Mouse (Mus musculus) lung, postnatal 0 days (tissue): ENCODE measurements around the gene Sox6. TPM values are rescaled to one million over a fixed set of nuclear protein-coding genes. Genes with fewer than 3 reads are reported as not detected.
A peak's percentile ranks its signal among the peaks of the same experiment; 100 is the strongest.

ENCODE experiments used
- ATAC-seq: fragments of 200-750 bp; cut with Nextera tagmentation; 2 replicates; pipeline ENCODE4 v1.8.0; 2017; ENCODE audit warnings: moderate library complexity
- DNase-seq: peaks from one replicate; pipeline ENCODE4 v3.0.0-alpha.2; 2016; ENCODE audit warnings: low spot score
- H3K27ac ChIP-seq: fragments of 300-500 bp; sonication (generic); 2 replicates; pipeline ENCODE4 v1.5.1; 2014; ENCODE audit warnings: antibody characterized with exemption, mild to moderate bottlenecking, low read length, mixed read lengths
- H3K27me3 ChIP-seq: fragments of 300-500 bp; sonication (generic); replicated peaks from 2 replicates; pipeline ENCODE4 v1.6.1; 2014; ENCODE audit warnings: low read length, mixed read lengths; ENCODE audit not compliant: insufficient read depth
- H3K36me3 ChIP-seq: fragments of 300-500 bp; sonication (generic); 2 replicates; pipeline ENCODE4 v1.6.1; 2014; ENCODE audit warnings: low read length, mixed read lengths; ENCODE audit not compliant: insufficient read depth
- H3K4me1 ChIP-seq: fragments of 300-500 bp; sonication (generic); 2 replicates; pipeline ENCODE4 v1.6.1; 2014; ENCODE audit warnings: antibody characterized with exemption, low read depth, low read length, mixed read lengths; ENCODE audit not compliant: insufficient read depth
- H3K4me2 ChIP-seq: fragments of 300-500 bp; sonication (generic); replicated peaks from 2 replicates; pipeline ENCODE4 v1.6.1; 2014; ENCODE audit warnings: low read depth, mild to moderate bottlenecking, low read length, moderate library complexity, mixed read lengths
- H3K4me3 ChIP-seq: fragments of 300-500 bp; sonication (generic); 2 replicates; pipeline ENCODE4 v1.5.1; 2014; ENCODE audit warnings: low read depth, low read length
- H3K9ac ChIP-seq: fragments of 300-500 bp; sonication (generic); replicated peaks from 2 replicates; pipeline ENCODE4 v1.6.1; 2014; ENCODE audit warnings: low read depth, mild to moderate bottlenecking
- H3K9me3 ChIP-seq: fragments of 300-500 bp; sonication (generic); 2 replicates; pipeline ENCODE4 v1.6.1; 2016; ENCODE audit warnings: low read length, mixed read lengths
- CTCF ChIP-seq: IDR thresholded peaks from 2 replicates; pipeline ENCODE4 v1.5.1; 2016; ENCODE audit warnings: antibody characterized with exemption, mild to moderate bottlenecking
- EP300 ChIP-seq: IDR thresholded peaks from 2 replicates; pipeline ENCODE4 v1.6.1; 2016; ENCODE audit warnings: antibody characterized with exemption, mild to moderate bottlenecking, control low read depth
- WGBS: fragments of 180-500 bp; shearing (Covaris S2); extraction: QIAGEN DNeasy Blood & Tissue Kit; methylation state at CpG from one replicate; pipeline ENCODE4 v1.1.7; 2014; 5-methylcytosine and 5-hydroxymethylcytosine counted together
- polyA plus RNA-seq: library from polyadenylated mRNA; unstranded; fragments of >200 nt; fragmentation: Nextera tagmentation; extraction: Ambion mirVana; gene quantifications from 2 replicates; pipeline ENCODE4 v1.2.1, GENCODE M21; 2015

Sox6 gene
- polyA plus RNA-seq, 1 experiment from 2014 or later = 6.8 TPM

GRCm38 (mm10) chr7:116032596-116033307, 5.8 kb downstream of the Sox6 start:
- peaks cover 18% of the 10 kb centered on the region for H3K27me3 ChIP-seq
- 0% methylated on average over 11 of the region's 11 CpGs for WGBS
- H3K4me3 ChIP-seq = peak overlapping the region; percentile 52
- no peak for TF ChIP-seq EP300
- TF ChIP-seq CTCF = peak; percentile 87
- peak overlapping the region; percentile 94 for H3K4me2 ChIP-seq
- H3K9me3 ChIP-seq = no peaks in the 10 kb centered on the region
- peak overlapping the region; percentile 42 for H3K9ac ChIP-seq
- peak; percentile 91 for DNase-seq
- no peak for ATAC-seq
- H3K4me1 ChIP-seq = peaks cover 11% of the 10 kb centered on the region; the same call in 1 of the 2 replicates
- no peaks in the 10 kb centered on the region for H3K36me3 ChIP-seq
- peak overlapping the region; percentile 60; the same call in 1 of the 2 replicates for H3K27ac ChIP-seq

- Histone ChIP-seq H3K4me3 (peak overlapping the region; percentile 52), H3K27me3 (peaks cover 12% of the 10 kb centered on the region), H3K9me3 (no peaks in the 10 kb centered on the region), H3K27ac (peak overlapping the region; percentile 60), H3K4me1 (peaks cover 11% of the 10 kb centered on the region; the same call in 1 of the 2 replicates), H3K36me3 (no peaks in the 10 kb centered on the region), H3K9ac (peak overlapping the region; percentile 42), H3K4me2 (peak overlapping the region; percentile 94)
- TF ChIP-seq CTCF (no peak), EP300 (no peak)
- ATAC-seq (peak; percentile 71), DNase-seq (peak; percentile 73)
- 1% methylated on average over 65 of the region's 65 CpGs for WGBS
Observed at GRCm38 (mm10) chr7:116031718-116032595, 6.6 kb downstream of the Sox6 start.

GRCm38 (mm10) chr7:116031388-116031717, 7.2 kb downstream of the Sox6 start:
- H3K4me3 ChIP-seq = peak overlapping the region; percentile 52
- DNase-seq (no peak), ATAC-seq (peak; percentile 12; the same call in 1 of the 2 replicates)
- peaks cover 10% of the 10 kb centered on the region for H3K27me3 ChIP-seq
- H3K4me1 ChIP-seq = peaks cover 11% of the 10 kb centered on the region; the same call in 1 of the 2 replicates
- TF ChIP-seq EP300 (no peak), CTCF (no peak)
- H3K27ac ChIP-seq = peak overlapping the region; percentile 60
- H3K9ac ChIP-seq = peak overlapping the region; percentile 42
- no peaks in the 10 kb centered on the region for H3K36me3 ChIP-seq
- 2% methylated on average over 14 of the region's 14 CpGs for WGBS
- H3K4me2 ChIP-seq = peak overlapping the region; percentile 94
- H3K9me3 ChIP-seq = no peaks in the 10 kb centered on the region

- H3K9ac ChIP-seq = peak overlapping the region; percentile 42; the same call in 1 of the 2 replicates
- H3K4me1 ChIP-seq = peaks cover 11% of the 10 kb centered on the region; the same call in 1 of the 2 replicates
- H3K9me3 ChIP-seq = no peaks in the 10 kb centered on the region
- H3K27me3 ChIP-seq = peaks cover 9% of the 10 kb centered on the region
- peak overlapping the region; percentile 52 for H3K4me3 ChIP-seq
- H3K36me3 ChIP-seq = no peaks in the 10 kb centered on the region
- peak; percentile 31 for DNase-seq
- TF ChIP-seq CTCF (no peak), EP300 (no peak)
- peak; percentile 21; the same call in 1 of the 2 replicates for ATAC-seq
- WGBS = 38% methylated on average over 26 of the region's 26 CpGs
- H3K4me2 ChIP-seq = peak overlapping the region; percentile 94
- peak overlapping the region; percentile 60 for H3K27ac ChIP-seq
Observed at GRCm38 (mm10) chr7:116030597-116031387, 7.8 kb downstream of the Sox6 start.

GRCm38 (mm10) chr7:116029991-116030390, 8.6 kb downstream of the Sox6 start:
- H3K4me1 ChIP-seq = peaks cover 11% of the 10 kb centered on the region; the same call in 1 of the 2 replicates
- H3K36me3 ChIP-seq = no peaks in the 10 kb centered on the region
- H3K27me3 ChIP-seq = 0 out of 2 replicates have a peak, but pooled peaks cover 3% of the 10 kb centered on the region
- DNase-seq (no peak), ATAC-seq (no peak)
- no peak overlapping the region for H3K9ac ChIP-seq
- H3K4me2 ChIP-seq = no peak overlapping the region
- WGBS = 61% methylated on average over 3 of the region's 3 CpGs
- no peak for TF ChIP-seq EP300
- no peak for TF ChIP-seq CTCF
- no peak overlapping the region for H3K27ac ChIP-seq
- H3K9me3 ChIP-seq = no peaks in the 10 kb centered on the region
- H3K4me3 ChIP-seq = no peak overlapping the region
